Mouse (Mus musculus): ENCODE data around the gene Zbtb20.

Gene Zbtb20

DNA sequence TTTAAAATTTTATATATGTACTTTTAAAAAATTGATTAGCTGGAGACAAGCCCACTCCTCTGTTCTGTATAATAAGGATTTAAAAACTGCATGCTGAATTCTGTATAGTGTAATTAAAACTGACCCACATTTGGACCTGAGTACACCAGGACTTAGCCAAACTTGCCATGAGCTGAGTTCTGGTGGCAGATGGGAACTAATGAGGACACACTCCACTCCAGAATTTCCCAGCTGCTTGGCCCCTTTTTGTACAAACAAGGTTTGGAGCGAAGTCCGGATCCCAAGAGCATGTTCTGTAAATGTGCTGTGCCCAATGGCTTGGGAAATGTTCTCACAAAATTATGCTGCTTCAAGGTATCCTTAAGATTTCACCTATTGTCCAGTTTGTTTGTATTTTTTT is 204.7 kb downstream of the Zbtb20 start:
- peak; percentile 6 for DNase-seq (ENCODE audit: low read depth, low spot score)

GRCm38 (mm10) chr16:43080923-43081702 is 205.4 kb downstream of the Zbtb20 start:
- DNase-seq (ENCODE audit: low read depth, low spot score) = peak; percentile 5

DNA sequence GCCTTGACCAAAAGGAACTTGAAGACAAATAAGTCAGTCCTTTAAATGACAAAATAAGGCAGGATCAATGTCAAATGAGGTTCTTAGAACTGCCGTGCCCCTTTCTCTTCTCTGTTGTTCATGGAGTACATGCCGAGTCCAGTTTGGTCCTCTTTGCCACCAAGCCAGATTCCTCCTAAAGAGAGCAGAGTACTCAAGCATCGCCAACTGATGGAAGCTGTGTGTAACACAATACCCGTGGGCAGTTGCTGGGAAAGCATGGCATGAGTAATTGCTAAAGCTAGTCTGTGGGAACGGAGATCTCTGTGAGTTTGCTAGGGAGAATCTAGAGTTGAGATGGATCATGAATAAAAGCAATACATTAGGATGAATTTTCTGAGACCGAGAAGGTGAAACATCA is 206.3 kb downstream of the Zbtb20 start:
- no peak for DNase-seq (ENCODE audit: low read depth, low spot score)

- no peak for DNase-seq (ENCODE audit: low read depth, low spot score)
Observed at GRCm38 (mm10) chr16:43082801-43083200, 207.1 kb downstream of the Zbtb20 start.

DNA sequence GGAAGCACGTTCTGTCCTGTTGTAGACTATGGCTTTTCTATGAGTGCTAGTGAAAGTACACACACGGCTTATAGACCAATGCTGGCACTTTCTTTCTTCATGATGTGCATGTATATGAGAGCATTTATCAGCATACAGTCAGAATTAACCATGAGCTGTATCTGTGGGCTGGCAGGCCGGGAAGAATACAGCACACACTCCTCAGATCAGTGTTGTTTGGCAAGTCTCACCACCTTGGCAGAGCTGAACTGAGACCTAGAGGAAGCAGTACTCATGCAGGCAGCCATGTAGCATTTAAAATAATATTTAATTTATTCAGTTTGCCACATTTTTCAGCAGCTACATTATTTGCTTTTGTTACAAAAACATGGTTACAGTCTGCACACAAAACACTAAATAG is 214.5 kb downstream of the Zbtb20 start:
- no peak for DNase-seq (ENCODE audit: low read depth, low spot score)

DNA sequence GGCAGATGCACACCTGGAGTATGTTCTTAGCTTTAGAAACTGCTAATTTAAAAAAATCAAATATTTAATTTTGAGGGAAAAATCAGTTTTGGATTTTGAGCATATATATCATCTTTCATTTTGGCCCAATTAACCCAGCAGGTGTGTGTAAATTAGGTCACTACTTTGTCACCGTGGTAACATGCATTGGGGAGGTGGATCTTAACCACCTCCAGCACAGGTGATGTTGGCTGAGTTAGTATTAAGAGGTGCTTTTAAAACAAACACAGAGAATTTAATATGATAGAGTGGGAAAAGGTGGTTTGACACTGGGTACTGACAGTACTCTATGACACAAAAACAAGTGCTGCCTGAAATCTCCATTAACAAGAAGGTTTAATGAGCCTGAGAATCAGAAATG is 218.5 kb downstream of the Zbtb20 start:
- DNase-seq (ENCODE audit: low read depth, low spot score) = no peak

DNA sequence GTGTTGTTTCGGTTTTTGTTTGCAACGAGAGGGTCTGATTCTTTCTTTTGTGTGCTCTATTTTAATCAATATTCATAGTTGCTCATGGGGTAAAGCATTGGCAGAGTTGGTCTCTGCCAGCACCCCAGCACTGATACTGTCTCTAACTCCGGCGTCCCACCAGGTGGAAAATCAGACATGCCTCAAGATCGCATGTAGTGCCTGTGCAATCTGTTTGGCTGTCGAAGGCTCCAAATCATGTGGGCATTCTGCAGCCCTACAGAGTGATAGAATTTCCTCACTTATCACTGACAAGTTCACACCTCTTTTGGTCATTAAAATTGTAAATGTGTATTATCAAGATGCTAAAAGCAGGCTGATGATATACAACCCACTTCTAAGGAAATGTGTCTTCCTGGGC is 219.1 kb downstream of the Zbtb20 start:
- no peak for DNase-seq (ENCODE audit: low read depth, low spot score)

DNA sequence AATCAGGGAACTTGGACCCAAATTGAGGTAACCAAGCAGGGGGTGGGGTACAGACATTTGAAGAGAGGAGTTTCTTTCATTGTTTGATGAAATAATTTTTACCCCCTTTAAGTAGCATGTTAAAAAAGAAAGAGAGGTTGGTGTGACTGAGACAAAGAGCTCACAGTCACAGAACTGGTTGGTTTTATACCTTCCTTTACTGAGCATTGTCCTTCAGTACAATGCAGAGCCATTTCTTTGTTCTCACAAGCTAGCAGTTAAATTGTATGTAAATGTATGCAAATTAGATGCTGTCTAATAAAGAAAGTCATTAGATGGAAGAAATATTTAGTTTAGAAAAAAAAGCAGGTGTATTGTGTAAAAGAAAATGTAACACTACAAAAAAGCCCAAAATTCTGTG is 220.4 kb downstream of the Zbtb20 start:
- DNase-seq (ENCODE audit: low read depth, low spot score) = no peak

GRCm38 (mm10) chr16:43098153-43098552 is 222.5 kb downstream of the Zbtb20 start:
- no peak for DNase-seq (ENCODE audit: low read depth, low spot score)

GRCm38 (mm10) chr16:43098666-43099065 is 223.0 kb downstream of the Zbtb20 start:
- no peak for DNase-seq (ENCODE audit: low read depth, low spot score)

GRCm38 (mm10) chr16:43111288-43111687 is 235.6 kb downstream of the Zbtb20 start:
- DNase-seq (ENCODE audit: low read depth, low spot score) = no peak

- DNase-seq (ENCODE audit: low read depth, low spot score) = no peak
Observed at GRCm38 (mm10) chr16:43113968-43114367, 238.3 kb downstream of the Zbtb20 start.

GRCm38 (mm10) chr16:43129966-43130365 is 254.3 kb downstream of the Zbtb20 start:
- no peak for DNase-seq (ENCODE audit: low read depth, low spot score)

GRCm38 (mm10) chr16:43130583-43130982 is 254.9 kb downstream of the Zbtb20 start:
- peak; percentile 20 for DNase-seq (ENCODE audit: low read depth, low spot score)

DNA sequence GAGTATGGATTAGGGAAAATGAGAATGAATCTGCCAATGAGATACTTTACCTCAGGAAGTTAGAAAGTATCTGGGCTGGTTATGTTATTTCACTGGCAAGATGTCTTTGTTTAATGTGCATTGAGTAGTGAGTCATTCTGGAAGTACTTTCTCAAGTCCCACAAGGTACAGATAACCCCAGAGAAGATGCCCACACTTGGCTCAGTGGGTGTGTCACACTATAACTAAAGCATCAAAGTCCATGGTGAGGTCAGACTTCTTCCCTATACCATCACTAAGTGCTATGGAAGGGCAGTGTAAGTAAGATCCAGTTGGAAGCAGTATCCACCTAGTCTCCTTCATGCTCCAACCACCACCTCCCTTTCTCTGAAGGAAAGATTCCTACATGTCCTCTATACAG is 255.4 kb downstream of the Zbtb20 start:
- no peak for DNase-seq (ENCODE audit: low read depth, low spot score)

- peak; percentile 27 for DNase-seq (ENCODE audit: low read depth, low spot score)
Observed at GRCm38 (mm10) chr16:43168506-43168905, 292.8 kb downstream of the Zbtb20 start.

GRCm38 (mm10) chr16:43169273-43169905 is 293.7 kb downstream of the Zbtb20 start:
- no peak for DNase-seq (ENCODE audit: low read depth, low spot score)

DNA sequence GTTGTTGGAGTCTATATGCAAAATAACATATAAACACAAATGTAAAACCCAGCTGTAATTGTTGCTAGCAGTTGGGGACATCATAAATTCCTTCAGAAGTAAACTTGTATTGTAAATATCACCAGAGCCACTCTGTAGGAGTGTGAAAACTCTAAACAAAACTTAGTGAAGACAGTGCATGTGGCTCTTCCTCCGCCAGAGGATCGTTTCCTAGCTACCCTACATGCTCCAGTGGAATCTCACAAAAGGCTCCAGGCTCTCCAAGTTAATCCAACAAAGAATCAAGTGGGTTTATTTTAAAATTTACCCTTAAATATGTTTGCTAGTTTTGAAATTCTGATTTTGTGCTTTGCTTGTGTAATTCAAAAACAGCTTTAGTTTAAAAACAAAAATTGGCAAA is 296.5 kb downstream of the Zbtb20 start:
- DNase-seq (ENCODE audit: low read depth, low spot score) = no peak

GRCm38 (mm10) chr16:43172912-43173311 is 297.2 kb downstream of the Zbtb20 start:
- DNase-seq (ENCODE audit: low read depth, low spot score) = no peak

DNA sequence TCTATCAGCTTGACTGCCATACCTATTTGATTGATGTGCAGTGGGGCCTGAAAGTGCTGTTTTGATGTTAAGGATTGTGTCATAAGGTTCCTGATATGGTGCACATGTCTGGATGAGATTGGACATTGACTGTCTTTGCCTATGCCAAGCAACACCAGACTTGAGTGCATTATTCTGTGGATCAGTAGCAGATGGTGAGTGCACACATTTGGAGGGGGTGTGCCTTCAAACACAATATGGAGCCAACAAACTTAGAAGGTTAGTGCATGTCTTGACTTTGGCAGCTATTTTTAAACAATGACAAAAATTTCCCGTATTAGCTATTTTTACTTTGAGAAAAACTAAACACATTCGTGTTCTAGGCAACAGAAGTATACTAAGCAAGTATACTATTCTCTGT is 299.1 kb downstream of the Zbtb20 start:
- DNase-seq (ENCODE audit: low read depth, low spot score) = no peak

DNA sequence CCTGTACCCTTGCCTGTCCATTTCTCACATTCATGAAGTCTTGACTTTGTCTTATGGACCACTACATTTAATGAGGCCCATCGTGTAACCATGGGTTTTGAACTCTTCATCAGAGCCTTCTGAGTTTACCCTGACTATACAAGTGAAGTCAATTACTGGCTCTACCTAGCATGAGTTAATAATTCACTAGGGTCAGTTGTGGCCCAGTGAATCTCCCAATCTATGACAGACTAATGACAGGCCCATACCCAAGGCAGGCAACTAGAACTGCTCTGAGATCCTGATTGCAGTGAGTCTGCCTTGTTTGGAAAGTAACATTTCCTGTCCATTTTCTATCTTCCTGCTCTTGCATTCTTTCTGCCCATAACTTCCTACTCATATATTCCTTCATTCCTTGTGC is 305.4 kb downstream of the Zbtb20 start:
- DNase-seq (ENCODE audit: low read depth, low spot score) = no peak

GRCm38 (mm10) chr16:43190390-43190789 is 314.7 kb downstream of the Zbtb20 start:
- DNase-seq (ENCODE audit: low read depth, low spot score) = no peak
